Mouse (Mus musculus) lung, postnatal 0 days (tissue): ENCODE measurements at regions not wholly inside any gene's neighbourhood (a gene's known extent, or its start where the extent isn't known, plus 50 kb on each side); places are given as distances from the start of the nearest gene placed in this dataset.
A peak's percentile ranks its signal among the peaks of the same experiment; 100 is the strongest.

ENCODE experiments used
- ATAC-seq: fragments of 200-750 bp; cut with Nextera tagmentation; 2 replicates; pipeline ENCODE4 v1.8.0; 2017; ENCODE audit warnings: moderate library complexity
- DNase-seq: peaks from one replicate; pipeline ENCODE4 v3.0.0-alpha.2; 2016; ENCODE audit warnings: low spot score
- H3K27ac ChIP-seq: fragments of 300-500 bp; sonication (generic); 2 replicates; pipeline ENCODE4 v1.5.1; 2014; ENCODE audit warnings: antibody characterized with exemption, mild to moderate bottlenecking, low read length, mixed read lengths
- H3K27me3 ChIP-seq: fragments of 300-500 bp; sonication (generic); replicated peaks from 2 replicates; pipeline ENCODE4 v1.6.1; 2014; ENCODE audit warnings: low read length, mixed read lengths; ENCODE audit not compliant: insufficient read depth
- H3K36me3 ChIP-seq: fragments of 300-500 bp; sonication (generic); 2 replicates; pipeline ENCODE4 v1.6.1; 2014; ENCODE audit warnings: low read length, mixed read lengths; ENCODE audit not compliant: insufficient read depth
- H3K4me1 ChIP-seq: fragments of 300-500 bp; sonication (generic); 2 replicates; pipeline ENCODE4 v1.6.1; 2014; ENCODE audit warnings: antibody characterized with exemption, low read depth, low read length, mixed read lengths; ENCODE audit not compliant: insufficient read depth
- H3K4me2 ChIP-seq: fragments of 300-500 bp; sonication (generic); replicated peaks from 2 replicates; pipeline ENCODE4 v1.6.1; 2014; ENCODE audit warnings: low read depth, mild to moderate bottlenecking, low read length, moderate library complexity, mixed read lengths
- H3K4me3 ChIP-seq: fragments of 300-500 bp; sonication (generic); 2 replicates; pipeline ENCODE4 v1.5.1; 2014; ENCODE audit warnings: low read depth, low read length
- H3K9ac ChIP-seq: fragments of 300-500 bp; sonication (generic); replicated peaks from 2 replicates; pipeline ENCODE4 v1.6.1; 2014; ENCODE audit warnings: low read depth, mild to moderate bottlenecking
- H3K9me3 ChIP-seq: fragments of 300-500 bp; sonication (generic); 2 replicates; pipeline ENCODE4 v1.6.1; 2016; ENCODE audit warnings: low read length, mixed read lengths
- CTCF ChIP-seq: IDR thresholded peaks from 2 replicates; pipeline ENCODE4 v1.5.1; 2016; ENCODE audit warnings: antibody characterized with exemption, mild to moderate bottlenecking
- EP300 ChIP-seq: IDR thresholded peaks from 2 replicates; pipeline ENCODE4 v1.6.1; 2016; ENCODE audit warnings: antibody characterized with exemption, mild to moderate bottlenecking, control low read depth
- WGBS: fragments of 180-500 bp; shearing (Covaris S2); extraction: QIAGEN DNeasy Blood & Tissue Kit; methylation state at CpG from one replicate; pipeline ENCODE4 v1.1.7; 2014; 5-methylcytosine and 5-hydroxymethylcytosine counted together

DNA sequence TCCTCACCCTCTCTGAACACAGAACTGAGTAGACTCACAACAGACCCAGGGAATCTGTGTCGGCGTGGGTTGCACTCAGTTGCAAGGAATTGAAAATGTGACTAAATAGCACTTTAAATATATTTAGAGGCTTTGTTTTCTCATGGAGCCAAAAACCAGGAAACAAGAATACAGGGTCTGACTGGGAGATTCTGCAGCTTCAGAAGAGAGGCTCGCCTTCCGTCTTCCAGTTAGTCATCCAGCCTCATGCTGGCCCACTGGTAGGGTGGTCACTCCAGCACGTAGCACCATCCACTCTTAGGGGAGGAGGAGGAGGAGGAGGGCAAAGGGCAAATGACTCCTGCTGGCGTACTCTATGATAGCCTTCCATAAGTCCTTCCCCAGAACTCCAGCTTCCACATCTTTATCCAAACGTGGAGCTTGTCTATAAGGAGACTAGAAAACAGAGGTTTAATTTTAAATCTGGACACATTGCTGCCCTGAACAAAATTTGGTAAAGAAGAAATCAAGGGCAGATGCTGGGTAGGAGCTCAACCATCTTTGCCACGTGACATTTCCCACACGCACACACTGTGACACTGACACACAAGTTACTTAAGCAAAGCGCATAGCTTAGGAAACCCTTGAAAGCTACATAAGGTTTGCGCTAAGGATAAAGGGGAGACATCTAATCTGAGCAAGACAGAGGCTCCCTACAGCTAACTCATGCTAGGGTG lies 60.8 kb downstream of the Mis18a start:
- WGBS = 86% methylated on average over 11 of the region's 11 CpGs
- no peaks in the 10 kb centered on the region for H3K36me3 ChIP-seq
- no peak for ATAC-seq
- H3K27me3 ChIP-seq = no peaks in the 10 kb centered on the region
- no peak overlapping the region for H3K4me3 ChIP-seq
- no peak for DNase-seq
- H3K27ac ChIP-seq = no peak overlapping the region
- no peaks in the 10 kb centered on the region for H3K9me3 ChIP-seq
- no peak overlapping the region for H3K9ac ChIP-seq
- H3K4me1 ChIP-seq = no peaks in the 10 kb centered on the region
- TF ChIP-seq CTCF = no peak
- TF ChIP-seq EP300 = no peak
- no peak overlapping the region for H3K4me2 ChIP-seq

DNA sequence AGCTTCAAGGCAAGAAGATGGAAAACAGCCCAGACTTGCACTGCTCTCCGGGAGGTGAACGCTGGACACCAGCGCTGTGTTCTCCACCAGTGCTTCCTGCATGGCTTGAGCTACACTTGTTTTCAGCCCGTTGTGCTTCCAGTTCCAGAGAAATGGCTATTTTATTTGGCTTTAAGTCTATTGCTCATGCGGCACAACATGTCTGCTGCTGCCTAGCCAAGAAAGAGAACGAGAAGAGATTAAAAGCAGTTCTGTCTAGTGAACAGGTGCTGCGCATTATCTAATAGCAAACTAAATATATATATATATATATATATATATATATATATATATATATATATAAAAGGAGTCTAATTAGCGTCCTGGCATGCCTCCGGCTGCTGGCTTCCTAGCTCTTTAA lies 63.1 kb downstream of the Mis18a start:
- no peak overlapping the region for H3K27ac ChIP-seq
- no peak overlapping the region for H3K4me2 ChIP-seq
- no peaks in the 10 kb centered on the region for H3K4me1 ChIP-seq
- ATAC-seq = no peak
- no peaks in the 10 kb centered on the region for H3K27me3 ChIP-seq
- no peak overlapping the region for H3K4me3 ChIP-seq
- H3K9ac ChIP-seq = no peak overlapping the region
- no peaks in the 10 kb centered on the region for H3K9me3 ChIP-seq
- DNase-seq = no peak
- no peaks in the 10 kb centered on the region for H3K36me3 ChIP-seq
- TF ChIP-seq CTCF (no peak), EP300 (no peak)
- 59% methylated on average over 9 of the region's 9 CpGs for WGBS

- 76% methylated on average over 7 of the region's 7 CpGs for WGBS
- ATAC-seq = no peak
- Histone ChIP-seq H3K9me3 (no peaks in the 10 kb centered on the region), H3K4me3 (no peak overlapping the region), H3K9ac (no peak overlapping the region), H3K36me3 (no peaks in the 10 kb centered on the region), H3K27me3 (no peaks in the 10 kb centered on the region), H3K4me2 (no peak overlapping the region), H3K4me1 (no peaks in the 10 kb centered on the region), H3K27ac (no peak overlapping the region)
- no peak for TF ChIP-seq CTCF
- no peak for TF ChIP-seq EP300
- DNase-seq = no peak
Measured at GRCm38 (mm10) chr16:90658050-90658449, 69.2 kb downstream of the Mis18a start.

- ATAC-seq = no peak
- TF ChIP-seq CTCF (no peak), EP300 (no peak)
- Histone ChIP-seq H3K4me1 (no peaks in the 10 kb centered on the region), H3K4me2 (no peak overlapping the region), H3K36me3 (no peaks in the 10 kb centered on the region), H3K27me3 (no peaks in the 10 kb centered on the region), H3K4me3 (no peak overlapping the region), H3K27ac (no peak overlapping the region), H3K9me3 (no peaks in the 10 kb centered on the region), H3K9ac (no peak overlapping the region)
- no peak for DNase-seq
- 62% methylated on average over 9 of the region's 9 CpGs for WGBS
Measured at GRCm38 (mm10) chr16:90657027-90657426, 70.2 kb downstream of the Mis18a start.

DNA sequence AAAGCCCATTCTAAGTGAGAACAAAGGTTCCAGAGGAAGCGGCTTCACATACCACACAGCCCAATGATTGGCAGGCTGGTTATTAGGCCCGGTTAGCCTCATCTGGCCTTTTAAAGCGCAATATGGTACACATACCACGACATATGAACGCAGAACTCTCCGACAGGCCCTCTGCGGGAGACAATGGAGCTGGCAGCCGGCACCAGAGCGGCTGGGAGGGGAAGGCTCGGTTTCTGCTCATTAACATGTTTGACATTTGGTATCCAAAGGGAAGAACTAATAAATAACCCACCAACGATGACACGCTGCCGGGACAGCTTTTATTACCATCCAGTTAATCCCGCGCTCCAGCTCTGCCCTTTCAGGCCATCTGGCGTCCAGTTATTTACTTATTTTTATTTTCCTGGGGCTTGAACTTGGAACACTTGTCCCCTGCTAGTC lies 70.6 kb downstream of the Mis18a start:
- no peak for TF ChIP-seq CTCF
- TF ChIP-seq EP300 = no peak
- DNase-seq (peak; percentile 19), ATAC-seq (0 out of 2 replicates have a peak, but pooled peaks have one; percentile 9)
- Histone ChIP-seq H3K9ac (no peak overlapping the region), H3K4me2 (no peak overlapping the region), H3K27me3 (no peaks in the 10 kb centered on the region), H3K4me1 (no peaks in the 10 kb centered on the region), H3K27ac (no peak overlapping the region), H3K9me3 (no peaks in the 10 kb centered on the region), H3K4me3 (no peak overlapping the region), H3K36me3 (no peaks in the 10 kb centered on the region)
- WGBS = 56% methylated on average over 16 of the region's 16 CpGs

- no peak overlapping the region for H3K4me2 ChIP-seq
- whole genome bisulfite sequencing = 80% methylated on average over 5 of the region's 5 CpGs
- H3K9me3 ChIP-seq = no peaks in the 10 kb centered on the region
- no peaks in the 10 kb centered on the region for H3K36me3 ChIP-seq
- no peaks in the 10 kb centered on the region for H3K4me1 ChIP-seq
- H3K9ac ChIP-seq = no peak overlapping the region
- TF ChIP-seq EP300 = no peak
- no peak for TF ChIP-seq CTCF
- no peak overlapping the region for H3K27ac ChIP-seq
- H3K27me3 ChIP-seq = no peaks in the 10 kb centered on the region
- DNase-seq (no peak), ATAC-seq (no peak)
- H3K4me3 ChIP-seq = no peak overlapping the region
Measured at GRCm38 (mm10) chr16:90654853-90655252, 72.4 kb downstream of the Mis18a start.
